Mouse (Mus musculus): ENCODE measurements at regions not wholly inside any gene's neighbourhood (a gene's known extent, or its start where the extent isn't known, plus 50 kb on each side); places are given as distances from the start of the nearest gene placed in this dataset.

GRCm38 (mm10) chr13:84752491-84752820, 436.8 kb upstream of the Ccnh start:
- Histone ChIP-seq H3K4me1 (replicated peaks) (no peaks in the 10 kb centered on the region), H3K4me3 (replicated peaks) (no peak overlapping the region), H3K9me3 (no peaks in the 10 kb centered on the region), H3K36me3 (no peaks in the 10 kb centered on the region), H3K27me3 (no peaks in the 10 kb centered on the region), H3K4me2 (no peak overlapping the region), H3K27ac (no peak overlapping the region), H3K9ac (replicated peaks) (no peak overlapping the region)
- ATAC-seq (ENCODE audit: insufficient number of reproducible peaks, insufficient read depth, low FRiP score, low TSS enrichment, low read depth) = no peak
- WGBS = 80% methylated on average over 4 of the region's 4 CpGs

- H3K4me2 ChIP-seq = no peak overlapping the region
- H3K4me3 ChIP-seq (replicated peaks) = no peak overlapping the region
- no peaks in the 10 kb centered on the region for H3K4me1 ChIP-seq (replicated peaks)
- H3K9ac ChIP-seq (replicated peaks) = no peak overlapping the region
- H3K27ac ChIP-seq = no peak overlapping the region
- ATAC-seq (ENCODE audit: insufficient number of reproducible peaks, insufficient read depth, low FRiP score, low TSS enrichment, low read depth) = no peak
- no peaks in the 10 kb centered on the region for H3K9me3 ChIP-seq
- 83% methylated on average over 4 of the region's 4 CpGs for WGBS
- no peaks in the 10 kb centered on the region for H3K36me3 ChIP-seq
- H3K27me3 ChIP-seq = no peaks in the 10 kb centered on the region; the same call in 1 of the 2 replicates
Measured at GRCm38 (mm10) chr13:84753751-84754500, 435.3 kb upstream of the Ccnh start.

DNA sequence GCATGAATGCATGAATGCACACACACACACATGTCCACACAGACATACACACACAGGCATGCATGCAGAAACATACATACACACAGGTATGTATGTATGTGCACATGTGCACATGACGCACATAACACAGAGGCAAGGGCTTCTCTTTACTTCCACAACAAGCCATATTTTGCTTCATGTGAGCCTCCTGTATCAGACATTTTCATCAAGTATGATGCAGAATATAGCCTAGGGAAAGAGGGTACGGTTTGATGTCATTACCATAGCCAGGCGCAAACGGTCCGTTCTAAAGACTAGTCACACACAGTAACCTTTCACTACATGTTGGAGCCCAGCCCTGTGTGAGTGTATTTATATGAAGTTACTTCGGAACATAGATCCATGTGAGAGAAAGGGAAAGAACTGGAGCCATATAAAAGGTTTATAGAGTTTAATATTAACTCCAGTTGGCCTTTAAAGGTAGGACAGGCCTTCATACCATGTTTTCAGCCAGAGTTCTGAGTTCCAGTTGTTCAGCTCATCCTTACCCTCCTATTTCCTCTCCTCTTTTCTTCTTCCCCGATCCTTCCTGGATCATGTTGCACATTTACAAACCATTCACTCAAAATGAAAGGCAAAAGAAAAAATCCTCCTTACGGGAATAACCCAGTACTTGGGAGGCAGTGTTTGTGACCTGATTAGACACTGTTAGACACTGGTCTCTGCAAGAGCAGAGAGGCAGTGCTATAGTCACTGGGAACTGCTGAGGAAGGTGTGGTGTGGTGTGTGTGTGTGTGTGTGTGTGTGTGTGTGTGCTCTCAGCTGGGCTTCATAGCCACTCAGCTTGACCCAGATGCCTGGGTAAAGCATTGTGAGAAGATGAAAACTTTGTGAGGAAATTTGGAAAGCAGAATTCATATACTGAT, 434.1 kb upstream of the Ccnh start:
- Histone ChIP-seq H3K4me3 (replicated peaks) (no peak overlapping the region), H3K27me3 (no peaks in the 10 kb centered on the region; the same call in 1 of the 2 replicates), H3K36me3 (no peaks in the 10 kb centered on the region), H3K9ac (replicated peaks) (no peak overlapping the region), H3K9me3 (no peaks in the 10 kb centered on the region), H3K27ac (no peak overlapping the region), H3K4me1 (replicated peaks) (no peaks in the 10 kb centered on the region), H3K4me2 (no peak overlapping the region)
- ATAC-seq (ENCODE audit: insufficient number of reproducible peaks, insufficient read depth, low FRiP score, low TSS enrichment, low read depth) = no peak
- WGBS = 82% methylated on average over 8 of the region's 8 CpGs

DNA sequence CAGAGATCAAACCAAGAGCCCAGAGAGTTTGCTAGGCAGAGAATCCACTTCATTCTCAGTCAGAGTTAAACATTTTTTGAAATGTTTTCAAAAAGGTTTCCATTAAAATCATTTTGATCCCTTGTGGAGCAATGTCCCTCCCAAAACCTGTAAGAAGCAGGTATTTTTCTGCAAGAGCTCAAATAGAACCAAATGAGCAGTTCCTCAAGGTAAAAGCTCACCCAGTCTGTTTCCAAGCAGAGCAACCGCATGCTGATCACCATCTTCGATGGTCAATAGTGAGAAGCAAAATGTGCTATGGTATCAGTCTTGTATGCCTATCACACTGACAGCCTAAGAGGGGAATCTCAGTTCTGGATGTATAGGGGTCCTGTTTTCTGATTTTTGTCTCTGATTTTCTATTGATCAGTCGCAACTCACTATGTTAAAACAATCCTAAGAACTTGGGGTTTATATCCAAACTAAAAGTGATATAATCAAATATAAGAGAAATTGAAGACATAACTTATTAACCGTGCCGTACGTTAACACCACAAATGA, 432.3 kb upstream of the Ccnh start:
- ATAC-seq (ENCODE audit: insufficient number of reproducible peaks, insufficient read depth, low FRiP score, low TSS enrichment, low read depth) = no peak
- H3K9ac ChIP-seq (replicated peaks) = no peak overlapping the region
- no peaks in the 10 kb centered on the region for H3K4me1 ChIP-seq (replicated peaks)
- H3K27me3 ChIP-seq = no peaks in the 10 kb centered on the region; the same call in 1 of the 2 replicates
- H3K27ac ChIP-seq = no peak overlapping the region
- no peak overlapping the region for H3K4me2 ChIP-seq
- H3K9me3 ChIP-seq = no peaks in the 10 kb centered on the region
- 92% methylated on average over 6 of the region's 6 CpGs for WGBS
- no peaks in the 10 kb centered on the region for H3K36me3 ChIP-seq
- H3K4me3 ChIP-seq (replicated peaks) = no peak overlapping the region

DNA sequence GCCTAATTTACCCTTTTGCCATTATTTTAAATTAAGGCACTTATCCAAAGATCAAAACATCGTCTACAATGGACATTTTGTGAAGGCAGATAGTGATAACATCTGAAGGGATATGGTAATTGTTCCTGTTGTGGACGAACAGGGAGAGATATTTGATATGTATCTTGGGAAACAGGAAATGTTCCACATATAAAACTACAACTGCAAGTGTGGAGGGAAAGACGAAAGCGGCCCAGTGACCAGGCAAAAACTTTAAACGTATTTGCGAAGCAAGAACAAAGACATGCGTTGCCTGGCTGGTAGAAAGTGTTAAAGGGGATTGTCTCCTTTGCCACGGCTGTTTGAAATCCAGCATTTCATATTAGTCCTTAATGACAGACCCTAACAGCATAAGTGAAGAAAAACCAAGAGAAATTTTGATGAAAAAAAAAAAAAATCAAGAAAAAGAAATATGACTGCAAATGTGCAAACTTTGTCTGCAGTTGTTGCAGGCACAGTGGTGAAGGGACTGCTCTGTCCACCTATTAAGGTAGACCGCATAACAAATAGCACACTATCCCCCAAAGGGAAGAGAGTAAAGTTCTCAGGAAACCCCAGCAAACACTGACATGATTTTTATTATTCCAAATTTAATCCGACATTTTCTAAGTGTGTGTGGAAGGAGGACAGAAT, 431.2 kb upstream of the Ccnh start:
- H3K4me1 ChIP-seq (replicated peaks) = no peaks in the 10 kb centered on the region
- 44% methylated on average over 10 of the region's 10 CpGs for WGBS

DNA sequence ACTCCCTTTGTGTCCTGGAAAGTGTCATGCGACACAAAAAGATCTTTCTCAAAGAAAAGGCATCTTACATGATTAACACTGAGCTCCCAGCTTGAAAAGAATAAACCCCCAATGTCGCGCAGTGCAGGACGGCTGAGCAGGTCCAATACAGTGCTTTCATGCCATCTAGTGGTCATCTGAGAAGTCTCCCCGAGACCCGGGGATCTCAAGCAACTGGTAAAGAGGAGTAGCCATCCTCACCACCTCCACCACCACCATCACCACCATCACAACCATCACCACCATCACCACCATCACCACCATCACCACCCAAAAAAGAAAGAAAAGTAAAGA, 430.7 kb upstream of the Ccnh start:
- H3K27ac ChIP-seq = no peak overlapping the region
- no peaks in the 10 kb centered on the region for H3K36me3 ChIP-seq
- no peaks in the 10 kb centered on the region; the same call in 1 of the 2 replicates for H3K27me3 ChIP-seq
- H3K4me3 ChIP-seq (replicated peaks) = no peak overlapping the region
- H3K9me3 ChIP-seq = no peaks in the 10 kb centered on the region
- no peak overlapping the region for H3K9ac ChIP-seq (replicated peaks)
- 3% methylated on average over 6 of the region's 6 CpGs for WGBS
- H3K4me1 ChIP-seq (replicated peaks) = no peaks in the 10 kb centered on the region
- peak overlapping the region; percentile 30; the same call in 1 of the 2 replicates for H3K4me2 ChIP-seq
- peak; percentile 86 for ATAC-seq (ENCODE audit: insufficient number of reproducible peaks, insufficient read depth, low FRiP score, low TSS enrichment, low read depth)

More for the DNA sequence above, 431.2 kb upstream of the Ccnh start:
- peak overlapping the region; percentile 30; the same call in 1 of the 2 replicates for H3K4me2 ChIP-seq
- H3K27me3 ChIP-seq = no peaks in the 10 kb centered on the region; the same call in 1 of the 2 replicates
- H3K36me3 ChIP-seq = no peaks in the 10 kb centered on the region
- H3K27ac ChIP-seq = no peak overlapping the region
- no peak overlapping the region for H3K9ac ChIP-seq (replicated peaks)
- no peaks in the 10 kb centered on the region for H3K9me3 ChIP-seq
- no peak overlapping the region for H3K4me3 ChIP-seq (replicated peaks)
- no peak for ATAC-seq (ENCODE audit: insufficient number of reproducible peaks, insufficient read depth, low FRiP score, low TSS enrichment, low read depth)

DNA sequence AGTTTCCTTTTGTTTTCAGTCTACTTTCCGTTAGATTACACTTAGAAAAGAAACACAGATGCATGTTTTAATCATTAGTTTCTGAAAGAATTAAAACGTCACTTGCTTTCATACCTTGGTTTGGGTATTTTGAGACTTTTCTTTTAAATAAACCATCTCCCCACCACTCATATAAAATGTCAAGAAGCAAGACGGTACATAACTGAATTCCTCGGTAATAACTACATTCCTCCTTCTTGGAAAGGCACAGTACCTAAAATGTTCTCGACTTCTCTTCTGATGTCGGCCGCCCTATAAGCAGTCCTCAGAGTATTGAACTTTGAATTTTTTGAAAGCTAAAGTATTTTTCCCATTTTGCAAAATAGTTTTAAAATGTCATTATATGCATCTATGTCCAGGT, 430.1 kb upstream of the Ccnh start:
- H3K4me3 ChIP-seq (replicated peaks) = no peak overlapping the region
- no peak overlapping the region for H3K27ac ChIP-seq
- H3K36me3 ChIP-seq = no peaks in the 10 kb centered on the region
- WGBS = 66% methylated on average over 7 of the region's 7 CpGs
- H3K27me3 ChIP-seq = no peaks in the 10 kb centered on the region; the same call in 1 of the 2 replicates
- H3K4me1 ChIP-seq (replicated peaks) = no peaks in the 10 kb centered on the region
- no peak overlapping the region for H3K9ac ChIP-seq (replicated peaks)
- no peak overlapping the region for H3K4me2 ChIP-seq
- no peaks in the 10 kb centered on the region for H3K9me3 ChIP-seq
- ATAC-seq (ENCODE audit: insufficient number of reproducible peaks, insufficient read depth, low FRiP score, low TSS enrichment, low read depth) = no peak

DNA sequence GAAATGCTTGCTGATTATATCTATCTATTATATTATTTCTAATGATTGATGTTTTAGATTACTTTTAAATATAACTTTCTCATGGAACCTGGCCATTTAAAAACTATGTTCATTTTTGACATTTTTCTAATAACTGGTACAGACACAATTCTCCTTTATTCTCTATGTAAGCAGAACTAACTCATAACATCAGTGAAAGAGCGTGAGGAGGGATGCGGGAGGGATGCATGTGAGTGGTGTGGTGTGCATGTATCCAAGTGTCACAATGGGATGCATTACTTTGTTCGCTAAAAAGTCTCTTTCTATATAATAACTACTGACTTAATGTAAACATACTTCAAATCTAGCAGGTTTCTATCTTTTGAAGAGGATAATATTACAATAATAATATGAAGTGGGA, 428.7 kb upstream of the Ccnh start:
- H3K4me2 ChIP-seq = no peak overlapping the region
- no peaks in the 10 kb centered on the region for H3K9me3 ChIP-seq
- WGBS = 65% methylated on average over 3 of the region's 3 CpGs
- no peaks in the 10 kb centered on the region for H3K4me1 ChIP-seq (replicated peaks)
- H3K27me3 ChIP-seq = no peaks in the 10 kb centered on the region; the same call in 1 of the 2 replicates
- no peak for ATAC-seq (ENCODE audit: insufficient number of reproducible peaks, insufficient read depth, low FRiP score, low TSS enrichment, low read depth)
- H3K36me3 ChIP-seq = no peaks in the 10 kb centered on the region
- no peak overlapping the region for H3K4me3 ChIP-seq (replicated peaks)
- H3K27ac ChIP-seq = no peak overlapping the region
- H3K9ac ChIP-seq (replicated peaks) = no peak overlapping the region

DNA sequence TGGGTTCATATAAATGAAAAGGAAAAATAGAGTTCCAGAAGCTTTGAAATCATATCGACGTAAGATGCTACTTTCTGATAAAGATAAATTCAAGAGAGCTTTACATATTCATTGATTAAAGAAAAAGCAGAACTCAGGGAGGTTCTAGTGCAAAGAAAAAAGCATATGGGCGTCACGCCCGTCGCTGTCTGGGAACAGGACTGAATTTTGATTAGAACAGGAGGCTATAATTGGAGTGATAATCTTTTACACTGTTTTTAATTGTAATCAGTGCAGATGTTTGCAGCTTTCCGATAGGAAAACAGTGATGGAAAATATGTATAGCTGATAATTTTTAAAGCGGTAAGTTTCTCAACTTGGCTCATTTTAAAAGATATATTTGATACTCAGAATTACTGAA, 428.2 kb upstream of the Ccnh start:
- H3K4me1 ChIP-seq (replicated peaks) = no peaks in the 10 kb centered on the region
- no peak overlapping the region for H3K4me3 ChIP-seq (replicated peaks)
- no peaks in the 10 kb centered on the region; the same call in 1 of the 2 replicates for H3K27me3 ChIP-seq
- no peak overlapping the region for H3K9ac ChIP-seq (replicated peaks)
- no peaks in the 10 kb centered on the region for H3K9me3 ChIP-seq
- H3K27ac ChIP-seq = no peak overlapping the region
- 63% methylated on average over 8 of the region's 8 CpGs for WGBS
- H3K36me3 ChIP-seq = no peaks in the 10 kb centered on the region
- no peak for ATAC-seq (ENCODE audit: insufficient number of reproducible peaks, insufficient read depth, low FRiP score, low TSS enrichment, low read depth)
- H3K4me2 ChIP-seq = no peak overlapping the region

GRCm38 (mm10) chr13:84761821-84762220, 427.4 kb upstream of the Ccnh start:
- H3K4me2 ChIP-seq = no peak overlapping the region
- H3K36me3 ChIP-seq = no peaks in the 10 kb centered on the region
- H3K9ac ChIP-seq (replicated peaks) = no peak overlapping the region
- no peaks in the 10 kb centered on the region for H3K4me1 ChIP-seq (replicated peaks)
- H3K27me3 ChIP-seq = no peaks in the 10 kb centered on the region; the same call in 1 of the 2 replicates
- H3K4me3 ChIP-seq (replicated peaks) = no peak overlapping the region
- H3K27ac ChIP-seq = no peak overlapping the region
- 63% methylated on average over 4 of the region's 4 CpGs for WGBS
- no peak for ATAC-seq (ENCODE audit: insufficient number of reproducible peaks, insufficient read depth, low FRiP score, low TSS enrichment, low read depth)
- no peaks in the 10 kb centered on the region for H3K9me3 ChIP-seq

DNA sequence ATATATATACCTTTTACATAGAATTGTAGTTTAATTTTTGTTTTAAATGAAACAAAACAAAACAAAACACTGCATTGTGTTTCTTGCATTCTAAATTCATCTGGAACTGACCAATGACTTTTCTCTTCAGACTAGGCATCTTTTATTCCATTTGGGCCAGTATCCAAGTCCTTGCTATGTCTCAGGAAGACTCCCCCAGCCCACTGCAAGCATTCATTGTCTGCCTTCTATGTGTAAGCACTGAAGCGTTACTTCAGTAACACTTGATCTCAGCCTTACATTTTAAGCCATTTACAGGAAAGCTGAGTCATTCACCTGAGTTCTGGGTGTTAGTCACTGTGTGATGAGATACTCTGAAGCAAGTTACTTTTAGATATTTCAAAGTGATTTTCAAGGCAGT, 425.3 kb upstream of the Ccnh start:
- 85% methylated on average over 1 of the region's 1 CpGs for WGBS
- H3K36me3 ChIP-seq = no peaks in the 10 kb centered on the region
- no peaks in the 10 kb centered on the region for H3K27me3 ChIP-seq
- no peak overlapping the region for H3K27ac ChIP-seq
- no peaks in the 10 kb centered on the region for H3K9me3 ChIP-seq
- H3K4me3 ChIP-seq (replicated peaks) = no peak overlapping the region
- H3K9ac ChIP-seq (replicated peaks) = no peak overlapping the region
- H3K4me1 ChIP-seq (replicated peaks) = no peaks in the 10 kb centered on the region
- no peak overlapping the region for H3K4me2 ChIP-seq
- no peak for ATAC-seq (ENCODE audit: insufficient number of reproducible peaks, insufficient read depth, low FRiP score, low TSS enrichment, low read depth)

All from limb, embryonic 12.5 days (tissue).